In the genomic region with DNA sequence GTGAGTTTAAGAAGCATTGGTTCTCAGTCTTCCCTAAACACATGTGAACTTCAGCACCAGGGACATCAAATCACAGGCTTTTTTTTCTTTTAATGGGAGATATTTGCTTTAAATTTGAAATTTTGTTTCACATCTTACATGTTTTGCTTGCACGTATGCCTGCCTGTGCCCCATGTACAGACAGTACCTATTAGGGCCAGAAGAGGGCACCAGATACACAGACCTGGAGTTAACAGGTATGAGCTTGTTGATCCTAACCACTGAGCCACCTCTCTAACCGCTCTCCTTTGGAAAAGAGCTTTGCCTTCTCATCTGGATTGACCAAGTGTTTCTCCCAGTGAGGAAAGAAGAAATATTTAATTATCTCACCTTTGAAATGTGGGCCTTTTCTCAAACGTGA, we compare ENCODE assay signal across 9 mouse cellular contexts. TPM values are rescaled to one million over a fixed set of nuclear protein-coding genes. Genes with fewer than 3 reads are reported as not detected.
A peak's percentile ranks its signal among the peaks of the same experiment; 100 is the strongest.
DNase-seq lines count a peak whose midpoint lies in the region; ATAC-seq and TF ChIP-seq lines count a peak whose summit lies in the region.
"Had no signal": no experiment of that assay in that cellular context is flagged by ENCODE, and none has a peak within 500 bp of the region (broad histone marks: within the 10 kb centered on the region; RNA-seq: fewer than 3 reads in every experiment).

No protein-coding gene starts in this region.

- no peaks in the 10 kb centered on the region for H3K9me3 ChIP-seq in kidney, embryonic 15.5 days (replicated peaks)
- no peaks in the 10 kb centered on the region for H3K9me3 ChIP-seq in stomach, postnatal 0 days (ENCODE audit: control insufficient read depth, low read length)
- H3K9me3 ChIP-seq: neural tube, embryonic 13.5 days had no signal

- DNase-seq in kidney, adult 2 months, result peak; percentile 69
- DNase-seq in CD8-positive naive resting alpha-beta T cell, adult 2 months (ENCODE audit: low read depth in 2 of 2, low spot score in 2 of 2), result peak; percentile 4 to 26
- DNase-seq in R1 (ENCODE audit: low read depth, low spot score), result peak; percentile 68
- DNase-seq in embryo, embryonic 10.5 days (ENCODE audit: low spot score), result peak; percentile 73
- peak; percentile 40 for DNase-seq in left cerebral cortex, postnatal 4 days
- peak; percentile 42 for DNase-seq in stomach, postnatal 0 days (ENCODE audit: low spot score)

- no peaks in the 10 kb centered on the region for H3K4me1 ChIP-seq in kidney, adult 2 months (ENCODE audit: control insufficient read depth, insufficient read depth, low read length)
- peaks cover 20% of the 10 kb centered on the region for H3K4me1 ChIP-seq in kidney, embryonic 15.5 days
- H3K4me1 ChIP-seq in stomach, postnatal 0 days (replicated peaks; ENCODE audit: control insufficient read depth, insufficient read depth), result no peaks in the 10 kb centered on the region; the same call in 1 of the 2 replicates

- ATAC-seq in kidney, embryonic 15.5 days (replicated peaks; ENCODE audit: low FRiP score), result no peak
- ATAC-seq in stomach, postnatal 0 days (ENCODE audit: low FRiP score, low TSS enrichment), result no peak
- ATAC-seq in erythroblast, adult 5-6 weeks (replicated peaks; ENCODE audit: low FRiP score, poor library complexity, severe bottlenecking), result no peak

- TF ChIP-seq EP300 in stomach, postnatal 0 days (optimal IDR thresholded peaks at IDR 0.05), result no peak

- H3K27ac ChIP-seq in kidney, adult 2 months (ENCODE audit: insufficient read depth, low read depth, low read length), result no peak overlapping the region
- no peak overlapping the region for H3K27ac ChIP-seq in kidney, embryonic 15.5 days
- no peak overlapping the region for H3K27ac ChIP-seq in stomach, postnatal 0 days (replicated peaks)
- H3K27ac ChIP-seq: neural tube, embryonic 13.5 days had no signal

- TF ChIP-seq POLR2A in kidney, adult 2 months (IDR thresholded peaks at IDR 0.05; ENCODE audit: low read depth, low read length), result no peak

- no peaks in the 10 kb centered on the region for H3K27me3 ChIP-seq in kidney, adult 2 months (replicated peaks; ENCODE audit: control insufficient read depth, insufficient read depth, low read length)
- no peaks in the 10 kb centered on the region for H3K27me3 ChIP-seq in kidney, embryonic 15.5 days
- no peaks in the 10 kb centered on the region for H3K27me3 ChIP-seq in stomach, postnatal 0 days (ENCODE audit: control insufficient read depth, insufficient read depth, low read length)

- no peak overlapping the region for H3K9ac ChIP-seq in kidney, embryonic 15.5 days
- no peak overlapping the region for H3K9ac ChIP-seq in stomach, postnatal 0 days (ENCODE audit: low read length)
- H3K9ac ChIP-seq: neural tube, embryonic 13.5 days had no signal

- WGBS in kidney, adult 2 months, result 61% methylated on average over 3 of the region's 3 CpGs
- 64% methylated on average over 3 of the region's 3 CpGs for WGBS in kidney, embryonic 15.5 days
- 58% methylated on average over 3 of the region's 3 CpGs for WGBS in stomach, postnatal 0 days

- intact Hi-C loops in left cerebral cortex, postnatal 4 days (cut with DNase I), result no loop called here

- H3K36me3 ChIP-seq in kidney, adult 2 months (ENCODE audit: control insufficient read depth, insufficient read depth, low read length), result no peaks in the 10 kb centered on the region
- no peaks in the 10 kb centered on the region for H3K36me3 ChIP-seq in kidney, embryonic 15.5 days
- H3K36me3 ChIP-seq in stomach, postnatal 0 days (ENCODE audit: control insufficient read depth, insufficient read depth, low read length), result no peaks in the 10 kb centered on the region
- H3K36me3 ChIP-seq: neural tube, embryonic 13.5 days had no signal

- no peak overlapping the region for H3K4me2 ChIP-seq in kidney, embryonic 15.5 days
- no peak overlapping the region for H3K4me2 ChIP-seq in stomach, postnatal 0 days (replicated peaks; ENCODE audit: low read depth)
- H3K4me2 ChIP-seq: neural tube, embryonic 13.5 days had no signal

- no peak overlapping the region for H3K4me3 ChIP-seq in kidney, adult 2 months (ENCODE audit: insufficient read depth, low read depth, low read length)
- no peak overlapping the region for H3K4me3 ChIP-seq in kidney, embryonic 15.5 days (replicated peaks)
- no peak overlapping the region for H3K4me3 ChIP-seq in stomach, postnatal 0 days (ENCODE audit: low read depth, low read length)
- H3K4me3 ChIP-seq: neural tube, embryonic 13.5 days had no signal

- TF ChIP-seq CTCF in kidney, adult 2 months (conservative IDR thresholded peaks at IDR 0.05; ENCODE audit: insufficient read depth, insufficient read length, low read depth, low read length), result peak; percentile 73
- TF ChIP-seq CTCF in stomach, postnatal 0 days (IDR thresholded peaks at IDR 0.05; ENCODE audit: low read depth), result peak; percentile 88

RNA-seq across cellular contexts. Expression of gene Larp6, which starts 5.5 kb away (rescaled TPM):
- polyA plus RNA-seq in kidney, adult 2 months (2012; rRNA removed), result 1.6 and 1.7 TPM in 2 replicates
- polyA plus RNA-seq in kidney, embryonic 15.5 days (2015; fragmentation: Nextera tagmentation; extraction: Ambion mirVana), result 1.6 and 1.7 TPM in 2 replicates
- 10 to 100 TPM; 29.4 to 29.5 TPM for total RNA-seq in left cerebral cortex, postnatal 4 days (2021)
- polyA plus RNA-seq in stomach, postnatal 0 days (2015; fragmentation: Nextera tagmentation; extraction: Ambion mirVana), result 1.4 and 1.8 TPM in 2 replicates
- not detected in 2 replicates for total RNA-seq in erythroblast, adult 5-6 weeks (2015; ENCODE audit: low replicate concordance)
- total RNA-seq in erythroblast, adult 5-6 weeks (2017; ENCODE audit: low replicate concordance), result not detected in 2 replicates

RNA-seq across cellular contexts. Expression of gene Lrrc49, which starts 30.3 kb away (rescaled TPM):
- 2.2 and 3.2 TPM in 2 replicates for polyA plus RNA-seq in kidney, adult 2 months (2012; rRNA removed)
- 15.7 and 16.8 TPM in 2 replicates for polyA plus RNA-seq in kidney, embryonic 15.5 days (2015; fragmentation: Nextera tagmentation; extraction: Ambion mirVana)
- total RNA-seq in left cerebral cortex, postnatal 4 days (2021), result 10 to 100 TPM; 86.6 to 86.9 TPM
- 10.2 and 10.5 TPM in 2 replicates for polyA plus RNA-seq in stomach, postnatal 0 days (2015; fragmentation: Nextera tagmentation; extraction: Ambion mirVana)
- not detected in 2 replicates for total RNA-seq in erythroblast, adult 5-6 weeks (2015; ENCODE audit: low replicate concordance)
- 0.84 and 1.4 TPM in 2 replicates for total RNA-seq in erythroblast, adult 5-6 weeks (2017; ENCODE audit: low replicate concordance)

Comparison
In these comparisons a context has a peak if more than half of its experiments do, and no peak if none do; other contexts are left out.
1. DNase-seq: peak in every context shown above with its lines; median percentile 73 in embryo, embryonic 10.5 days; 69 in kidney, adult 2 months; 68 in R1; 42 in stomach, postnatal 0 days; 40 in left cerebral cortex, postnatal 4 days; 15 in CD8-positive naive resting alpha-beta T cell, adult 2 months.